Mouse (Mus musculus): Measurements from ENCODE around the gene Kdm4a.

The Kdm4a gene

GRCm38 (mm10) chr4:118157666-118158065 is 22.2 kb downstream of the Kdm4a start:
- in situ Hi-C loops (cut with MboI, MseI): no loop called here

- in situ Hi-C loops (cut with MboI, MseI): no loop called here
These were observed 23.3 kb downstream of the Kdm4a start for GRCm38 (mm10) chr4:118156559-118156958.

- in situ Hi-C loops (cut with MboI, MseI): no loop called here
These were observed 25.0 kb downstream of the Kdm4a start for GRCm38 (mm10) chr4:118154889-118155288.

- in situ Hi-C loops (cut with MboI, MseI): no loop called here
These were observed 27.6 kb downstream of the Kdm4a start for GRCm38 (mm10) chr4:118152020-118152785.

GRCm38 (mm10) chr4:118150804-118151203 is 29.0 kb downstream of the Kdm4a start:
- in situ Hi-C loops (cut with MboI, MseI): no loop called here

GRCm38 (mm10) chr4:118149956-118150680 is 29.7 kb downstream of the Kdm4a start:
- in situ Hi-C loops (cut with MboI, MseI): no loop called here

GRCm38 (mm10) chr4:118149055-118149576 is 30.7 kb downstream of the Kdm4a start:
- in situ Hi-C loops (cut with MboI, MseI): no loop called here

GRCm38 (mm10) chr4:118148317-118148687 is 31.5 kb downstream of the Kdm4a start:
- in situ Hi-C loops (cut with MboI, MseI): no loop called here

GRCm38 (mm10) chr4:118147547-118148316 is 32.1 kb downstream of the Kdm4a start:
- in situ Hi-C loops (cut with MboI, MseI): no loop called here

GRCm38 (mm10) chr4:118147090-118147489 is 32.8 kb downstream of the Kdm4a start:
- in situ Hi-C loops (cut with MboI, MseI): no loop called here

GRCm38 (mm10) chr4:118144324-118144723 is 35.5 kb downstream of the Kdm4a start:
- in situ Hi-C loops (cut with MboI, MseI): no loop called here

- in situ Hi-C loops (cut with MboI, MseI): no loop called here
These were observed 36.2 kb downstream of the Kdm4a start for GRCm38 (mm10) chr4:118143679-118144078.

- in situ Hi-C loops (cut with MboI, MseI): no loop called here
These were observed 38.3 kb downstream of the Kdm4a start for GRCm38 (mm10) chr4:118141511-118141910.

- in situ Hi-C loops (cut with MboI, MseI): loop anchor here in 1 of 2 experiments (5.0 kb wide), 1 partner anchor 83 kb away; no protein-coding TSS in a partner anchor
These were observed 41.0 kb downstream of the Kdm4a start for GRCm38 (mm10) chr4:118138891-118139290.

- in situ Hi-C loops (cut with MboI, MseI): loop anchor here in 1 of 2 experiments (5.0 kb wide), 1 partner anchor 84 kb away; no protein-coding TSS in a partner anchor
These were observed 42.0 kb downstream of the Kdm4a start for GRCm38 (mm10) chr4:118137857-118138256.

- in situ Hi-C loops (cut with MboI, MseI): loop anchor here in 1 of 2 experiments (5.0 kb wide), 1 partner anchor 85 kb away; no protein-coding TSS in a partner anchor
These were observed 42.5 kb downstream of the Kdm4a start for GRCm38 (mm10) chr4:118137311-118137710.

- in situ Hi-C loops (cut with MboI, MseI): loop anchor here in 1 of 2 experiments (5.0 kb wide), 1 partner anchor 87 kb away; no protein-coding TSS in a partner anchor
These were observed 44.4 kb downstream of the Kdm4a start for GRCm38 (mm10) chr4:118135414-118135813.

GRCm38 (mm10) chr4:118134485-118135365 is 45.1 kb downstream of the Kdm4a start, which contains the start of gene St3gal3:
Gene St3gal3 (minus strand): TSS chr4:118134914.
- in situ Hi-C loops (cut with MboI, MseI): loop anchor here in 1 of 2 experiments (5.0 kb wide), 1 partner anchor 88 kb away; no protein-coding TSS in a partner anchor

GRCm38 (mm10) chr4:118131329-118131728 is 48.5 kb downstream of the Kdm4a start:
- in situ Hi-C loops (cut with MboI, MseI): no loop called here

GRCm38 (mm10) chr4:118123030-118123704 is 56.7 kb downstream of the Kdm4a start:
- in situ Hi-C loops (cut with MboI, MseI): no loop called here

All from T-helper 17 cell (primary cell).